Mouse (Mus musculus): ENCODE data around the gene Kti12.
A peak's percentile ranks its signal among the peaks of the same experiment; 100 is the strongest.

Gene Kti12

GRCm38 (mm10) chr4:108847715-108848504 lies at the start of gene Kti12:
Gene Kti12 (plus strand): TSS chr4:108847785.
- DNase-seq (ENCODE audit: low read depth, low spot score) = peak; percentile 88

GRCm38 (mm10) chr4:108798083-108798830 lies 49.3 kb upstream of the Kti12 start:
- peak; percentile 49 for DNase-seq (ENCODE audit: low read depth, low spot score)

GRCm38 (mm10) chr4:108803535-108803934 lies 44.0 kb upstream of the Kti12 start:
- no peak for DNase-seq (ENCODE audit: low read depth, low spot score)

GRCm38 (mm10) chr4:108811142-108811541 lies 36.4 kb upstream of the Kti12 start:
- DNase-seq (ENCODE audit: low read depth, low spot score) = no peak

GRCm38 (mm10) chr4:108811550-108811949 lies 36.0 kb upstream of the Kti12 start:
- no peak for DNase-seq (ENCODE audit: low read depth, low spot score)

GRCm38 (mm10) chr4:108825677-108826076 lies 21.9 kb upstream of the Kti12 start:
- DNase-seq (ENCODE audit: low read depth, low spot score) = no peak

GRCm38 (mm10) chr4:108826096-108826495 lies 21.5 kb upstream of the Kti12 start:
- no peak for DNase-seq (ENCODE audit: low read depth, low spot score)

GRCm38 (mm10) chr4:108826643-108827042 lies 20.9 kb upstream of the Kti12 start:
- no peak for DNase-seq (ENCODE audit: low read depth, low spot score)

GRCm38 (mm10) chr4:108830698-108831097 lies 16.9 kb upstream of the Kti12 start:
- no peak for DNase-seq (ENCODE audit: low read depth, low spot score)

GRCm38 (mm10) chr4:108832916-108833827 lies 14.4 kb upstream of the Kti12 start, which contains the start of gene Btf3l4:
Gene Btf3l4 (minus strand): TSS chr4:108833614.
- peak; percentile 96 for DNase-seq (ENCODE audit: low read depth, low spot score)

GRCm38 (mm10) chr4:108833828-108834114 lies 13.8 kb upstream of the Kti12 start:
- no peak for DNase-seq (ENCODE audit: low read depth, low spot score)

GRCm38 (mm10) chr4:108834115-108834970 lies 13.2 kb upstream of the Kti12 start, which contains the start of gene Txndc12:
Gene Txndc12 (plus strand): TSS chr4:108834601.
- peak; percentile 85 for DNase-seq (ENCODE audit: low read depth, low spot score)

GRCm38 (mm10) chr4:108834971-108835311 lies 12.6 kb upstream of the Kti12 start:
- no peak for DNase-seq (ENCODE audit: low read depth, low spot score)

GRCm38 (mm10) chr4:108835496-108835895 lies 12.1 kb upstream of the Kti12 start:
- DNase-seq (ENCODE audit: low read depth, low spot score) = peak; percentile 15

GRCm38 (mm10) chr4:108838031-108838430 lies 9.6 kb upstream of the Kti12 start:
- no peak for DNase-seq (ENCODE audit: low read depth, low spot score)

- DNase-seq (ENCODE audit: low read depth, low spot score) = no peak
These were observed 5.5 kb upstream of the Kti12 start for GRCm38 (mm10) chr4:108841920-108842578.

- DNase-seq (ENCODE audit: low read depth, low spot score) = no peak
These were observed 4.2 kb upstream of the Kti12 start for GRCm38 (mm10) chr4:108843336-108843735.

GRCm38 (mm10) chr4:108845824-108846569 lies 1.6 kb upstream of the Kti12 start:
- no peak for DNase-seq (ENCODE audit: low read depth, low spot score)

GRCm38 (mm10) chr4:108848505-108848848 lies 892 bp downstream of the Kti12 start, which contains the start of gene A730015C16Rik:
Gene A730015C16Rik (minus strand): TSS chr4:108848619.
- DNase-seq (ENCODE audit: low read depth, low spot score) = no peak

- no peak for DNase-seq (ENCODE audit: low read depth, low spot score)
These were observed 19.2 kb downstream of the Kti12 start for GRCm38 (mm10) chr4:108866806-108867205.

Data from CD4-positive helper T cell, adult 2 months (primary cell).